Mouse (Mus musculus) heart, postnatal 0 days (tissue): ENCODE measurements around the gene Faxc.

Source experiments
- CTCF ChIP-seq: IDR thresholded peaks from 2 replicates; pipeline ENCODE4 v1.5.1; 2016; ENCODE audit warnings: antibody characterized with exemption, control low read depth, low read depth
- EP300 ChIP-seq: IDR thresholded peaks from 2 replicates; pipeline ENCODE4 v1.6.1; 2016; ENCODE audit warnings: antibody characterized with exemption, low read depth

DNA sequence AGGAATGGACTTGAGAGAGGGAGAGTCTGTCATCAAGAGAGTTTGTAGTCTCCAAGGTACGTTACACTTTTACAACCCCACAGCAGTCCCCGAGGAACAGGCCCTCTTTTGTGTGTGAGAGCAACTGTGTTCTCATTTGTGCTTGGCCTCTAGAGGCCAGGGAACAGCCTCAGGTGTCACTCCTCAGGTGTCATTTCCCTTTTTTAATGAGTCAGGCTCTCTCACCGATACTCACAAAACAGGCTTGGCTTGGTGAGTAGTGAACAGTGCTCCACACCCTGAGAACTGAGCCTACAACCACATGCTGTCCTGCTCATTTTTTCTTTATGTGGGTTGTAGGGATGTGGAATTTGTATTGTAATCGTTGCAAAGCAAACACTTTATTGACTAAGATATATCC lies 49.3 kb downstream of the Faxc start:
- TF ChIP-seq CTCF, result no peak
- no peak for TF ChIP-seq EP300
